11 mouse cellular contexts compared by ENCODE assay signal in the genomic region with DNA sequence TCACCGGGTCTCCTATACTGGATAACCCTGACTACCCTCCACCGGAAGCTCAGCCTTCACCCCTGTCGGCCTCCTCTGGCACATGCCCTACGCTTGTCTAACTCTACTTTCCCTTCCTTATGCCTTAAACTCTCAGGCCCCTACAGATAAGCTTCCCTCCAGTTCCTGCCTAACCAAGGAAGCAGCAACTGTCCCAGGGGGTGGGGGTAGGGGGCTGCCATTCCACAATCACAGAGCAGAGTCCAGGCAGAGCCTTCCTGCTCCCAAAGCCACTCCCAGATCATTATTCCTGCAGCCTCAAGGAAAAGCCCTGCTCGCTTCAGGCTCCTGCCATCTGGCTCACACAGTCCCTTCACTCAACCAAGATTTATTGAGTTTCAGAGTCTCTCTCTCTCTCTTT. TPM values are rescaled to one million over a fixed set of nuclear protein-coding genes. Genes with fewer than 3 reads are reported as not detected.
A peak's percentile ranks its signal among the peaks of the same experiment; 100 is the strongest.
DNase-seq lines count a peak whose midpoint lies in the region; ATAC-seq lines count a peak whose summit lies in the region.
"Had no signal": no experiment of that assay in that cellular context is flagged by ENCODE, and none has a peak within 500 bp of the region (broad histone marks: within the 10 kb centered on the region; RNA-seq: fewer than 3 reads in every experiment).

No protein-coding gene starts in this region.

- H3K27ac ChIP-seq in liver, embryonic 11.5 days (ENCODE audit: low read depth, low read length), result no peak overlapping the region
- H3K27ac ChIP-seq in embryonic facial prominence, embryonic 11.5 days (replicated peaks; ENCODE audit: low read depth, low read length), result no peak overlapping the region
- no peak overlapping the region for H3K27ac ChIP-seq in forebrain, embryonic 16.5 days (ENCODE audit: low read length)
- H3K27ac ChIP-seq in limb, embryonic 13.5 days, result no peak overlapping the region

- H3K36me3 ChIP-seq in liver, embryonic 11.5 days (ENCODE audit: control insufficient read depth, insufficient read depth, low read length), result no peaks in the 10 kb centered on the region
- no peaks in the 10 kb centered on the region for H3K36me3 ChIP-seq in embryonic facial prominence, embryonic 11.5 days (replicated peaks; ENCODE audit: control insufficient read depth, insufficient read depth, low read depth, low read length)
- no peaks in the 10 kb centered on the region for H3K36me3 ChIP-seq in forebrain, embryonic 16.5 days (ENCODE audit: control insufficient read depth, insufficient read depth)
- H3K36me3 ChIP-seq in limb, embryonic 13.5 days, result no peaks in the 10 kb centered on the region

- no peaks in the 10 kb centered on the region for H3K9me3 ChIP-seq in liver, embryonic 11.5 days (ENCODE audit: control insufficient read depth, low read length)
- H3K9me3 ChIP-seq in embryonic facial prominence, embryonic 11.5 days (replicated peaks; ENCODE audit: control insufficient read depth, low read length), result no peaks in the 10 kb centered on the region
- no peaks in the 10 kb centered on the region for H3K9me3 ChIP-seq in forebrain, embryonic 16.5 days (ENCODE audit: control insufficient read depth, low read length)
- H3K9me3 ChIP-seq in limb, embryonic 13.5 days, result no peaks in the 10 kb centered on the region

- no peaks in the 10 kb centered on the region; the same call in 1 of the 2 replicates for H3K27me3 ChIP-seq in liver, embryonic 11.5 days (replicated peaks; ENCODE audit: control insufficient read depth, insufficient read depth, low read length)
- H3K27me3 ChIP-seq in embryonic facial prominence, embryonic 11.5 days (ENCODE audit: control insufficient read depth, insufficient read depth, low read length), result no peaks in the 10 kb centered on the region
- H3K27me3 ChIP-seq in forebrain, embryonic 16.5 days (replicated peaks; ENCODE audit: control insufficient read depth, insufficient read depth, low read length), result no peaks in the 10 kb centered on the region
- H3K27me3 ChIP-seq in limb, embryonic 13.5 days, result peaks cover 9% of the 10 kb centered on the region; the same call in 1 of the 2 replicates

- peaks cover 8% of the 10 kb centered on the region; the same call in 1 of the 2 replicates for H3K4me1 ChIP-seq in liver, embryonic 11.5 days (replicated peaks; ENCODE audit: control insufficient read depth, insufficient read depth, low read length)
- H3K4me1 ChIP-seq in embryonic facial prominence, embryonic 11.5 days (ENCODE audit: control insufficient read depth, insufficient read depth, low read length), result no peaks in the 10 kb centered on the region
- H3K4me1 ChIP-seq in forebrain, embryonic 16.5 days (replicated peaks; ENCODE audit: control insufficient read depth, insufficient read depth, low read length), result peaks cover 3% of the 10 kb centered on the region
- peaks cover 19% of the 10 kb centered on the region for H3K4me1 ChIP-seq in limb, embryonic 13.5 days

- WGBS in liver, embryonic 11.5 days, result 5% methylated on average over 5 of the region's 5 CpGs
- 6% methylated on average over 5 of the region's 5 CpGs for WGBS in embryonic facial prominence, embryonic 11.5 days
- WGBS in forebrain, embryonic 16.5 days, result 19% methylated on average over 5 of the region's 5 CpGs
- WGBS in limb, embryonic 13.5 days, result 8% methylated on average over 5 of the region's 5 CpGs

- ATAC-seq in liver, embryonic 11.5 days (replicated peaks; ENCODE audit: low FRiP score), result 0 out of 2 replicates have a peak, but pooled peaks have one; percentile 31
- no peak for ATAC-seq in embryonic facial prominence, embryonic 11.5 days (replicated peaks; ENCODE audit: insufficient number of reproducible peaks, low FRiP score, low TSS enrichment, low read depth)
- peak; percentile 41; the same call in 1 of the 2 replicates for ATAC-seq in forebrain, embryonic 16.5 days
- 0 out of 2 replicates have a peak, but pooled peaks have one; percentile 37 for ATAC-seq in limb, embryonic 13.5 days (ENCODE audit: low FRiP score, low read depth)

- no peak overlapping the region for H3K4me3 ChIP-seq in liver, embryonic 11.5 days (ENCODE audit: low read depth, low read length)
- no peak overlapping the region for H3K4me3 ChIP-seq in embryonic facial prominence, embryonic 11.5 days (ENCODE audit: low read depth, low read length)
- H3K4me3 ChIP-seq in forebrain, embryonic 16.5 days (replicated peaks; ENCODE audit: low read length), result no peak overlapping the region
- no peak overlapping the region for H3K4me3 ChIP-seq in limb, embryonic 13.5 days

- no peak overlapping the region for H3K4me2 ChIP-seq in liver, embryonic 11.5 days
- H3K4me2 ChIP-seq in embryonic facial prominence, embryonic 11.5 days (ENCODE audit: low read depth, low read length), result no peak overlapping the region
- no peak overlapping the region for H3K4me2 ChIP-seq in forebrain, embryonic 16.5 days (ENCODE audit: low read length)
- H3K4me2 ChIP-seq in limb, embryonic 13.5 days (replicated peaks), result no peak overlapping the region; the same call in 1 of the 2 replicates

- DNase-seq in liver, embryonic 11.5 days (ENCODE audit: low spot score), result no peak
- DNase-seq in liver, result no peak
- peak; percentile 23 for DNase-seq in embryonic facial prominence, embryonic 11.5 days (ENCODE audit: low spot score)
- no peak for DNase-seq in spleen, postnatal 36 days (ENCODE audit: low spot score in 2 of 2)
- DNase-seq in MN1 (ENCODE audit: low spot score), result no peak
- DNase-seq in frontal cortex, postnatal 25 days (ENCODE audit: low spot score in 2 of 2), result no peak
- DNase-seq: gastrocnemius, postnatal 25 days; kidney, postnatal 36 days; lung, postnatal 36 days had no signal

- H3K9ac ChIP-seq in liver, embryonic 11.5 days (ENCODE audit: low read depth, low read length), result no peak overlapping the region
- no peak overlapping the region for H3K9ac ChIP-seq in embryonic facial prominence, embryonic 11.5 days (replicated peaks; ENCODE audit: low read length)
- no peak overlapping the region for H3K9ac ChIP-seq in forebrain, embryonic 16.5 days (replicated peaks; ENCODE audit: low read depth, low read length)
- no peak overlapping the region for H3K9ac ChIP-seq in limb, embryonic 13.5 days

RNA-seq across cellular contexts. Expression of a gene that starts 6.6 kb away (rescaled TPM):
- polyA plus RNA-seq in liver, embryonic 11.5 days (2014; fragmentation: Nextera tagmentation; extraction: Ambion mirVana), result 29.1 and 29.2 TPM in 2 replicates
- polyA plus RNA-seq in embryonic facial prominence, embryonic 11.5 days (2014; fragmentation: Nextera tagmentation; extraction: Ambion mirVana), result 46.3 and 53.5 TPM in 2 replicates
- 77.0 and 81.6 TPM in 2 replicates for polyA plus RNA-seq in forebrain, embryonic 16.5 days (2015; fragmentation: Nextera tagmentation; extraction: Ambion mirVana)
- 51.1 and 58.1 TPM in 2 replicates for polyA plus RNA-seq in limb, embryonic 13.5 days (2015; fragmentation: Nextera tagmentation; extraction: Ambion mirVana)
